Mouse (Mus musculus): ENCODE data around the gene Fbxo46.
A peak's percentile ranks its signal among the peaks of the same experiment; 100 is the strongest.

The Fbxo46 gene

DNA sequence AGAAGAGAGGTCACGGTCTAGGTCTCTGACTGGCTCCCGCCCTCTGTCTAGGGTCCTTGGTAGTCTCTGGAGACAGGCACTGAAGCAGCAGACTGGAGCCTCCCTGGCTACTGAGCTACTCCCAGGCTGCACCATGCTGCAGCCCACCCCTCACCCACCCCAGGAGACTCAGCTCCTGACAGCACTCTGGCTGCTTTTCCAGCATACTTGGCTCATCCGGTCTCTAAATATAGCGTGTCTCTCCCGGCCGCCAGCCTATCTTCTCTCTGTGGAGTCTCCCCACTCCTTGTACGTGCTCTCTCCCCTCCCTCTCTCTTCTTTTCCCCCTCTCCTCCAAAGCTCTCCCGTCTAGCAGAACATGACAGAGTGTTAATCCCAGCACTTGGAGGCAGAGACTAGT lies 50.5 kb downstream of the Fbxo46 start:
- DNase-seq (ENCODE audit: low spot score): no peak

DNA sequence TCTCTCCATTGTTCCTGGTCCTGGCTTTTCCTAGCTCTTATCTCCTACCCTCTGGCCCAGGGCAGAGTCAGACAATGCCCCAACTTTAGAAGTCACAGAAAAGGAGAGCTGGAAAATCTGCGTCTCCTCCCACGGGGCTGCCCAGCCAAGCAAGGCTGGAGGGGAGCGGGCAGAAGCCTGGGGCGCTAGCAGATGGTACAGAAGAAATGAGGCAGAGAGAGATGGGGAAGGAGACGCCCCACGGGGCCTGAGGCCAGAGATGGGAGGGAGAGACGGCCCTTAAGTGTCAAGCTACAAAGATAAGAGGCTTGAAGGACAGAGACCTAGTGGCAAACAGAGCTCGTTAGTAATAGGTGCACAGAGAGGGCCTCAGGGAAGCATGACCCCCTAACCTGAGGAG lies 52.2 kb downstream of the Fbxo46 start:
- no peak for DNase-seq (ENCODE audit: low spot score)

DNA sequence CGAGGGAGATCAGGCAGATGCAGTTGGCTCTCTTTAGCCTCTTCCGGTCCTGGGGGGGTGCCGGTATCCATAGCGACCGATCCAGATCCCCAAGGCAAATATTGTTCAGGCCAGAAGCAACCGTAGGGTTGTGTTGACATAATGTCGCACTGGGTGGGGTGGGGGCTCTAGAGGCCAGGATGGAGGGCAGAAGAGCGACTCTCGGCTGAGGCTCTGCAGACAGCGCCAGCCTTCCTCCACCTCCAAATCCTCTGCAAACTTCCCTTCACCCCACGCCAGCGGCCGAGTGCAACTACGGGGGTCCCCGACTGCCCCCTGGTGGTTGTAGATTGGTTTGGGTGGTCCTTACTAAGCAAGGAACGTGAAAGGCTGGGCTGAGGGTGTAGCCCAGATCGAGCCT lies 53.2 kb downstream of the Fbxo46 start:
- peak; percentile 78 for DNase-seq (ENCODE audit: low spot score)

DNA sequence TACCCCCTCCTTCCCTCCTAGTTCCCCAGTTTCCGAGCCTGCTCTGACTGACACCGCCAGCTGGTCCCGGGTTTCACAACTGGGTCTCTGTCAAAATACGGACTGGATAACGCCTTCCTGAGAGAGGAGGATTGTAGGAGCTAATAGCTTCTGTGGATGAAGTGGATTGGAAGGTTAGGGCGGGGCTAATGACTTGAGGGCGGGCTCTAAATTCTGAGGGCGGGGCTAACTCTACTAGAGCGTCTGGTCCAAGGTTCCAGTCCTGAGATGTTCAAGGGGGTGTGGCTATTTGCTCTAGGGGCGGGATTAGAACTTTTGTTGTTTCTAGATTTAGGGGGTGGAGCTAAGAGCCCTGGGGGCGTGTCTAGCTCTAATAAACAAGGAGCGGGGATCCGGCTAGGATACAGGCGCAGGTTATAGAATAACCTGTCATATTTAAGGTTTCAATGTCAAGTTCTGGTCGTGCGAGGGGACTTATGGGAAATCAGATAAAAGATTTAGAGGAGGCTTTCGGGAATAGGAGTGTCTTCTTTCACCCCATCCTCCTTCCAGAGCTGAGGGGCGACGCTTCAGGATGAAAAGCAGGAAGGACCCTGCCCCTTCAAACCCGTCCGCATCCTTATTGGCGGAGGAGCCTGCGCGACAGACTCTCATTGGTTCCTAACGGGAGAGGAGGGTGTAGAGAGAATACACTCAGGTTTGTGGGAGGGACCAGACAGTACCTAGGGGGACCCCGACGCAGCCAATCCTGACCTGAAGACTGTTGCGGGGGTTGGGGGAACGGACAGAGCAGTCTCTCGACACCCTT lies 56.3 kb downstream of the Fbxo46 start, which contains the start of gene Eml2:
Gene Eml2, plus strand, starts transcription at position 714 of the 808 bp plus-strand sequence.
- peak; percentile 82 for DNase-seq (ENCODE audit: low spot score)

DNA sequence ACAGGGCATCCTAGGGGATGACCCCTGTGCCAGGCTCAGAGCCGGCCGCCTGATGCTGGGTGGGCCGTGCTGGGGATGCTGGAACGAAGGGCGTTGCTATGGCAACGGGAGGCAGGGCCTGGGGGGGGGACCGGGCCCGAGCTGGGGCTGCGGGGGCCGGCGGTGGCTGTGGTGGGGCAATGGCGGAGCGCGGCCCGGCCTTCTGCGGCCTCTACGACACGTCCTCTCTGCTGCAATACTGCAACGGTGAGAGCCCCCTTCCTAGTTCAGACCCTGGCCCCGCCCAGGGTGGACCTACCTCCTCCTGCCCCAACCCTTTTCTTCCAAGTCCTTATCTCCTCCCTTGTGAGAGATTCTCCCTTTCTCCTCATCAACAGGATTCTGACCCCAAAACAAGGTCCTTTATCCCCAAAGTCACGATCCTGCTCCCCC lies 56.9 kb downstream of the Fbxo46 start:
- no peak for DNase-seq (ENCODE audit: low spot score)

DNA sequence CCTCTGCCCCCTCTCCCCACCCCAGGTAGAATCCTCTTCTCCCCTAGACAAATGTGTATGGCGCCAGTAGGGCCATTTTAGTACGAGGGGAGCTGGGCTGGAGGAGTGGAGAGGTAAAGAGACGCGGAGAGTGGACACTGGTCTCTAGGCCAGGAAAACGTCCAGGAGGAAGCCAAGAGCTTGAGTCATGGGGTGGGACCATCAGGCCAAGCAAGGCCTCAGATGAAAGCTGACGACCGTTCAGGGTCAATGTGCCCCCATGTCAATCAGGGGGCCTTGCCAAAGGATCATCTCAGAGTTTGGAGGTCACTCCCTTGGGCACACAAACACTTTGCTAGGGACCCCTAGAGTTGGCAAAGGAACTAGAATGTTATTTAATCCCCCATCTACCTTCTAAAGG lies 57.6 kb downstream of the Fbxo46 start:
- no peak for DNase-seq (ENCODE audit: low spot score)

DNA sequence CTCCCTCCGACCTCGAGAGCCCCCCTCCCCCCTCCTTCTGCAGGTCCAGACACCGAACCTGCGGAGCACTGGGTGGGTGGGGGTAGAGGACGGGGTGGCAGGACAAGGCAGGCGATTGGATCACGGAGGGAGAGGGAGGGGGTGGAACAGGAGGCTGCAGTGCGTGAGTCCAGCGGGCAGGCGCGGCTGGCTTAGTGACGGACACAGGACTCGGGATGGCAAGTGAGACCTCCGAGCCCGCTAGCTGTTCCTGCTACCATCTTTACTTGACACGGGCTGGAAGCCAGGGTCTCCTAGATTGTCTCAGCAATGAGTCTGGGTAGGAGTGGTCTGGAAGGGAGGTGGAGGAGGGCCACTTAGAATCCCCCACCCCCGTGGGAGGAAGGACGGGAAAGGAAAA lies 58.4 kb downstream of the Fbxo46 start:
- no peak for DNase-seq (ENCODE audit: low spot score)

DNA sequence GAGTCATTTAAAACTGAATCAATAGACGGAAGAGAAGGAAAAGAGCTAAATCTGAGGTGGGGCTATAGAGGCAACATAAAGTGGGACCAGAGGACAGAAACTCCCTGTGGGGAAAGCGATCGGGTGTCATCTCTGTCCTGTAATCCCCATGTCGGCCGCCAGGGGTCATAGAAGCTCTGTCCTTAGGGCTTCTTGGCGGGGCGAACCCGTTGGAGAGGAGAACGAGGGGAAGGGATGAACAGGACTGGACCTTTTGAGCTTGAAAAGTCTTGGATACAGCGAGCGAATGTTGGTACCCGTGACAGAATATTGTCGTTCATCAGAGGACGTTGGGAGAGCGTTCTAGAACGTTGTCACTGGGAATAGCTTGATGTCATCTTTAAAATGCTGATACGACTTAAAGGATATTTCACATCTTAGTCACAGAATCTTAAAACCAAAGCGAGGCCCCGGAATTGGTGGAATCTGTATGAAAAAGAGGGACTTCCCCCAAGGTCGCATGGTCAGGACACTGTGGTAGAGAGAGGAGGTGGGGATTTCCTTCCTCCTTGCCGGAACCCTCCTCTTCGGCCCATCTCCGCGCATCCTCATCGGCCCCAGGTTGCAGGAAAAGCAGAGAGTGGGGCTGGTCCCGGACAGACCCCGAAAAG lies 58.9 kb downstream of the Fbxo46 start:
- DNase-seq (ENCODE audit: low spot score): peak; percentile 69

DNA sequence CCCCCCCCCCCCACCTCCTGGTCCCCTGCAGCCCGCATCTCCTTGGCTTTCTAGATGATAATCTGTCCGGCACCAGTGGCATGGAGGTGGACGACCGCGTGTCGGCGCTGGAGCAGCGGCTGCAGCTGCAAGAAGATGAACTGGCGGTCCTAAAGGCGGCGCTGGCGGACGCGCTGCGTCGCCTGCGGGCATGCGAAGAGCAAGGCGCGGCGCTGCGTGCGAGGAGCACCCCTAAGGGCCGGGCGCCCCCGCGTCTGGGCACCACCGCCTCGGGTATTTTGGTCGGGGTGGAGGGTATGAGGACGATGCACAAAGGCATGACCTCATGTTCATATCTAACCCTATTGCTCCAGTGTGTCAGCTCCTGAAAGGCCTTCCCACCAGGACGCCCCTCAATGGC lies 59.5 kb downstream of the Fbxo46 start:
- DNase-seq (ENCODE audit: low spot score): no peak

DNA sequence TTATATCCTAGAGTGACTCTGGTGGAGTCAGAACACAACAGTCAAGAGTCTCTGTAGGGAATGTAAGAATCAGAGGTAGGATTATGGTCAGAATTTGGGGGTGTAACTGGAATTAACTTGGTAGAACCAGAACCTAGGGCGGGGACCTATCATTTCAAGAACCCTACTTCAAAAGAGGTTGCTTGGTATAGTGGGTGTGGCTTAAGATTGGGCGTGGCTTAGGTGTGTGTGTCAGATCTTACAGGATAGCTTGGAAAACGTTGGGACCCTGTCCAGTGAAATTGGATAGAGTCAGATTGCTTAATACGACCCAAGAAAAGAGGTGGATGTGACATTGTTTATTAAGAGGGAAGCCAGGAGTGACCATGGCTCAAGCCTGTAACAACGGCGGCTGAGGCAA lies 60.3 kb downstream of the Fbxo46 start:
- no peak for DNase-seq (ENCODE audit: low spot score)

DNA sequence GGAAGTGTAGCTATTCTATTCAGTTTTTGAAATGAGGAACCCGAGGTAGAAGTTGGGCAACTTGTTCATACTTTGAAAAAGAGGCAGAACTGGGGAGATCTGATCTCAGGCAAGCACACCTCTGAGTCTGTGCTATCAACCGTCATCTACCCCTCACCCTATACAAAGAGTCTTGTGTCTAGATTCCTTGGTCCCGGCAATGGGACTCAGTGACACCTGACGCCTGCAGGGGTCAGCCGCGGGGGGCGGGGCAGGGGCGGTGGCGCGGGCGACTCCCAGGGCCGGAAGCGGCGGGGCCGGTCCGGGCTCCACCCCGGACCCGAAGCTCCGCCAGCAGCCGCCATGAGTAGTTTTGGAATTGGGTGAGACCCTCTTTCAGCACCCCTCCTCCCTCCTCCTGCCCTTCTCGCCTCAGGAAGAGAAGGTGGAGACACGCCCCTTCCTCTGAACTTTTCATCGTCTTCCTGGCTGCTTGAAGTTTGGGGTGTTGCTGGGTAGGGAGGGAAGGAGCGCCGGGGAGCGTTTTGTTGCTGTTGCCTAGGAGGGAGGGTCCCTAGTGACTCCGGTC lies 61.3 kb downstream of the Fbxo46 start:
- no peak for DNase-seq (ENCODE audit: low spot score)

DNA sequence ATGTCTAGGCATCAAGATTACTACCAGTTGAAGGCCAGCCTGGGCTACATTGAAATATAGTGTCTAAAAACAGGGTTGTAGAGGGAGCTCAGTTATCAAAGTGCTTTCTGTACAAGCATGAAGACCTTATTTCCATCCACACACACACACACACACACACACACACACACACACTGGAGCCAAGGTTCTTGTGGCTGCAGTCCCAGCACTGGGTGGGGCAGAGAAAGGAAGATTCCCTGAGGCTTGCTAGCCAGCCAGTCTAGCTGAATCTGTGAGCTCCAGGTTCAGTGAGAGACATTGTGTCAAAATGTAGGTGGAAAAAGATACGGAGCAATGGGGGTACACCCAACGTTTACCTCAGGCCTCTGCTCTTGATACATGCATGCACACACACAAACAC lies 64.6 kb downstream of the Fbxo46 start:
- no peak for DNase-seq (ENCODE audit: low spot score)

DNA sequence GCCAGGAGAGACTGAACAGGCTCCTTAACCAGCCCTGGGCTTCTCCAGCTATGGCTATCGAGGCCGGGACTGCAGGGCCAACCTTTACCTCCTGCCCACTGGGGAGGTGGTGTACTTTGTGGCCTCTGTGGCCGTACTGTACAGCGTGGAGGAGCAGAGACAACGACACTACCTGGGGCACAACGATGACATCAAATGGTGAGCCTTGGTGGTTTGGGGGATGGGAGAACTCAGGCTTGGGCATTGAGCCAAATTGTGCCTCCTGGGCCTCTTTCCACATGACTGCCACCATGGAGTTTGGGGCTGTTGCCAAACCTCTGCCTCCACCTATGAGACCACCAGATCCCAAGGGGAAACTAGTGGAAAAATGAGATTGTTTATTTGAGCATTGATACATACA lies 65.1 kb downstream of the Fbxo46 start:
- no peak for DNase-seq (ENCODE audit: low spot score)

Measured in testis, postnatal 14 days (tissue).